Mouse (Mus musculus): ENCODE measurements around the gene Stag3. TPM values are rescaled to one million over a fixed set of nuclear protein-coding genes. Genes with fewer than 3 reads are reported as not detected.

The Stag3 gene
- total and polyA plus RNA-seq, 3 experiments: 0.07 TPM; not detected in 2

DNA sequence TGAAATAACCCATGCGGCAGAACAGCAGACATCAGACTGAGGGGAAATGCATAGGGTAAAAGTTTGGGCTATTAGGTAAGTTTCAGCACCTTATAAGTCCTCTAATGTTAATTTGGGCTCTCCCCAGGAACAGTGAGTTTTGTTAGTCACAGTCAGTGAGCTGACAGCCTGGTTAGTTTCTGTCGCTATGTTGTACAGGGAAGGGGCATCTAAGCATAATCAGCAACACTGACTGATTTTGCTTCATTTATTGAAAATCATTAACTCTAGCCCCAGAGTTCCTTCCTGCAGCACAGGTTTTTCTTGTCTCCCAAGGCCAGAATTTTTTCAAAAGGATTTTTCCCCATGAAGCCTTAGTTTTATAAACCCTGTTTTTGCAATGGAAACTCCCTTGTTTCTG, 46.3 kb upstream of the Stag3 start:
- H3K27ac ChIP-seq (ENCODE audit: control insufficient read depth, low read depth, low read length): no peak overlapping the region
- H3K4me1 ChIP-seq (ENCODE audit: control insufficient read depth in 1 of 2, insufficient read depth in 2 of 2, low read length in 2 of 2): peaks cover 2 to 4% of the 10 kb centered on the region in 2 experiments; a peak in 1 of 4 replicates
- no peaks in the 10 kb centered on the region; a peak in 1 of 4 replicates for H3K27me3 ChIP-seq (ENCODE audit: control insufficient read depth in 1 of 2, insufficient read depth in 2 of 2, low read length in 2 of 2)
- no peaks in the 10 kb centered on the region for H3K79me2 ChIP-seq (ENCODE audit: control insufficient read depth, insufficient read depth, low read length, poor library complexity)
- TF ChIP-seq ZMIZ1 (IDR thresholded peaks at IDR 0.05; ENCODE audit: low read depth, low read length) (no peak), UBTF (IDR thresholded peaks at IDR 0.05; ENCODE audit: borderline replicate concordance, insufficient read depth, low read depth, low read length) (no peak), MXI1 (IDR thresholded peaks at IDR 0.05; ENCODE audit: low read depth, low read length) (no peak), NRF1 (IDR thresholded peaks at IDR 0.05; ENCODE audit: insufficient read depth, low read depth, low read length, poor library complexity, severe bottlenecking) (no peak), HCFC1 (IDR thresholded peaks at IDR 0.05; ENCODE audit: low read depth, low read length) (no peak), ZKSCAN1 (IDR thresholded peaks at IDR 0.05; ENCODE audit: low read depth, low read length) (no peak), GATA1 (IDR thresholded peaks at IDR 0.05; ENCODE audit: low read depth, low read length) (no peak), GABPA (IDR thresholded peaks at IDR 0.05; ENCODE audit: low read depth, low read length) (no peak), SIN3A (IDR thresholded peaks at IDR 0.05; ENCODE audit: low read length) (no peak), MYC (IDR thresholded peaks at IDR 0.05; ENCODE audit: low read depth, low read length) (no peak), CTCF (IDR thresholded peaks at IDR 0.05 in 2 of 3, conservative IDR thresholded peaks at IDR 0.05 in 1 of 3; ENCODE audit: control insufficient read depth in 1 of 3, insufficient read depth in 1 of 3, low read depth in 2 of 3, low read length in 3 of 3, poor library complexity in 1 of 3, severe bottlenecking in 1 of 3) (no peak), ELF1 (IDR thresholded peaks at IDR 0.05; ENCODE audit: low read depth, low read length) (no peak), TCF12 (IDR thresholded peaks at IDR 0.05; ENCODE audit: low read depth, low read length) (no peak), BHLHE40 (IDR thresholded peaks at IDR 0.05; ENCODE audit: borderline replicate concordance, low read depth, low read length) (no peak), NELFE (IDR thresholded peaks at IDR 0.05; ENCODE audit: low read depth, low read length) (no peak), MAZ (IDR thresholded peaks at IDR 0.05; ENCODE audit: low read depth, low read length) (no peak)
- no peak overlapping the region for H3K4me3 ChIP-seq (ENCODE audit: control insufficient read depth in 1 of 2, insufficient read depth in 1 of 2, low read depth in 2 of 2, low read length in 2 of 2)
- no peak overlapping the region for H3K9ac ChIP-seq (ENCODE audit: control insufficient read depth, low read depth, low read length, poor library complexity, severe bottlenecking)
- no peaks in the 10 kb centered on the region for H3K9me3 ChIP-seq (replicated peaks; ENCODE audit: insufficient read depth, low read length)
- DNase-seq (ENCODE audit: low read depth, low spot score): no peak
- peaks cover 0 to 3% of the 10 kb centered on the region in 2 experiments; a peak in 1 of 4 replicates for H3K36me3 ChIP-seq (ENCODE audit: control insufficient read depth in 1 of 2, insufficient read depth in 2 of 2, low read length in 2 of 2)

DNA sequence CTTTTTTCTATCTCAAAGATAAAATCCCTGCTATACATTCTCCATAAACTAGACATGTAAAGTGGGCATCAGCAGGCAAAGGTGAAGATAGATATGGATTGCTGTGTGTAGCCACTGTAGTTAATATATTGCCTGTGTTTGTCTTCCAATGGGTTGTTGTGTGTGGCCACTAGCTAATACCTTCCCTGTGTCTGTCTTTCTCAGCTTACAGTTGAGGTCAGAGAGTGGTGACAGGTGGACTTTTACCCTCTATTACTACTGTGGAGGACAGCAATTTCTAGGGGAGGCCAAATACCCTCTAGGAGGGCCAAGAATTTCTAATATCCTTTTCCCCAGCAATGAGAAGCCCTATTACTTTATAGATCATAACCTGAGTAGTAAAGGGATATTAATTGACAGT, 45.8 kb upstream of the Stag3 start:
- TF ChIP-seq BHLHE40 (IDR thresholded peaks at IDR 0.05; ENCODE audit: borderline replicate concordance, low read depth, low read length) (no peak), NELFE (IDR thresholded peaks at IDR 0.05; ENCODE audit: low read depth, low read length) (no peak), POLR2AphosphoS5 (IDR thresholded peaks at IDR 0.05; ENCODE audit: borderline replicate concordance, low read depth, low read length) (no peak), CHD1 (IDR thresholded peaks at IDR 0.05; ENCODE audit: low read depth, low read length) (no peak), CHD2 (IDR thresholded peaks at IDR 0.05; ENCODE audit: low read length) (no peak), MYB (IDR thresholded peaks at IDR 0.05; ENCODE audit: low read depth, low read length) (no peak), GABPA (IDR thresholded peaks at IDR 0.05; ENCODE audit: low read depth, low read length) (no peak), MAX (IDR thresholded peaks at IDR 0.05; ENCODE audit: low read length) (no peak), MEF2A (IDR thresholded peaks at IDR 0.05; ENCODE audit: extremely low read depth, insufficient replicate concordance, low read depth, low read length, poor library complexity, severe bottlenecking) (no peak), CTCF (IDR thresholded peaks at IDR 0.05 in 2 of 3, conservative IDR thresholded peaks at IDR 0.05 in 1 of 3; ENCODE audit: control insufficient read depth in 1 of 3, insufficient read depth in 1 of 3, low read depth in 2 of 3, low read length in 3 of 3, poor library complexity in 1 of 3, severe bottlenecking in 1 of 3) (no peak), ZKSCAN1 (IDR thresholded peaks at IDR 0.05; ENCODE audit: low read depth, low read length) (no peak)
- H3K9ac ChIP-seq (ENCODE audit: control insufficient read depth, low read depth, low read length, poor library complexity, severe bottlenecking): no peak overlapping the region
- H3K27ac ChIP-seq (ENCODE audit: control insufficient read depth, low read depth, low read length): no peak overlapping the region
- peaks cover 0 to 3% of the 10 kb centered on the region in 2 experiments; a peak in 1 of 4 replicates for H3K4me1 ChIP-seq (ENCODE audit: control insufficient read depth in 1 of 2, insufficient read depth in 2 of 2, low read length in 2 of 2)
- H3K4me3 ChIP-seq (ENCODE audit: control insufficient read depth in 1 of 2, insufficient read depth in 1 of 2, low read depth in 2 of 2, low read length in 2 of 2): no peak overlapping the region
- no peaks in the 10 kb centered on the region for H3K79me2 ChIP-seq (ENCODE audit: control insufficient read depth, insufficient read depth, low read length, poor library complexity)
- no peak for DNase-seq (ENCODE audit: low read depth, low spot score)
- no peaks in the 10 kb centered on the region for H3K9me3 ChIP-seq (replicated peaks; ENCODE audit: insufficient read depth, low read length)
- H3K27me3 ChIP-seq (ENCODE audit: control insufficient read depth in 1 of 2, insufficient read depth in 2 of 2, low read length in 2 of 2): no peaks in the 10 kb centered on the region; a peak in 1 of 4 replicates
- H3K36me3 ChIP-seq (ENCODE audit: control insufficient read depth in 1 of 2, insufficient read depth in 2 of 2, low read length in 2 of 2): peaks cover 0 to under 1% of the 10 kb centered on the region in 2 experiments; a peak in 1 of 4 replicates
